Mouse (Mus musculus) heart, embryonic 15.5 days (tissue): ENCODE data around the gene Cav3. TPM values are rescaled to one million over a fixed set of nuclear protein-coding genes. Genes with fewer than 3 reads are reported as not detected.

Experiments
- ATAC-seq: fragments of 200-750 bp; cut with Nextera tagmentation; replicated peaks from 2 replicates; pipeline ENCODE4 v1.8.0; 2017; ENCODE audit warnings: low read depth, moderate TSS enrichment; ENCODE audit not compliant: insufficient number of reproducible peaks, insufficient read depth, low FRiP score
- H3K27ac ChIP-seq: fragments of 300-500 bp; sonication (generic); 2 replicates; pipeline ENCODE4 v1.5.1; 2015; ENCODE audit warnings: mild to moderate bottlenecking, inconsistent platforms
- H3K27me3 ChIP-seq: fragments of 300-500 bp; sonication (generic); 2 replicates; pipeline ENCODE4 v1.6.1; 2015; ENCODE audit warnings: inconsistent platforms
- H3K36me3 ChIP-seq: fragments of 300-500 bp; sonication (generic); 2 replicates; pipeline ENCODE4 v1.6.1; 2015; ENCODE audit warnings: mild to moderate bottlenecking, inconsistent platforms
- H3K4me1 ChIP-seq: fragments of 300-500 bp; sonication (generic); replicated peaks from 2 replicates; pipeline ENCODE4 v1.6.1; 2015; ENCODE audit warnings: inconsistent platforms
- H3K4me2 ChIP-seq: fragments of 300-500 bp; sonication (generic); 2 replicates; pipeline ENCODE4 v1.6.1; 2015; ENCODE audit warnings: inconsistent platforms, mild to moderate bottlenecking, moderate library complexity
- H3K4me3 ChIP-seq: fragments of 300-500 bp; sonication (generic); 2 replicates; pipeline ENCODE4 v1.5.1; 2015; ENCODE audit warnings: mild to moderate bottlenecking, inconsistent platforms
- H3K9ac ChIP-seq: fragments of 300-500 bp; sonication (generic); 2 replicates; pipeline ENCODE4 v1.6.1; 2015; ENCODE audit warnings: mild to moderate bottlenecking, inconsistent platforms
- H3K9me3 ChIP-seq: fragments of 300-500 bp; sonication (generic); replicated peaks from 2 replicates; pipeline ENCODE4 v1.6.1; 2016; ENCODE audit warnings: inconsistent platforms
- WGBS: fragments of 180-500 bp; shearing (Covaris S2); methylation state at CpG from one replicate; pipeline ENCODE4 v1.1.7; 2015; ENCODE audit warnings: mixed read lengths; 5-methylcytosine and 5-hydroxymethylcytosine counted together
- polyA plus RNA-seq: library from polyadenylated mRNA; unstranded; fragments of >200 nt; fragmentation: Nextera tagmentation; extraction: Ambion mirVana; gene quantifications from 2 replicates; pipeline ENCODE4 v1.2.1, GENCODE M21; 2015

Gene Cav3
- polyA plus RNA-seq, 1 experiment from 2014 or later, result 110 TPM

DNA sequence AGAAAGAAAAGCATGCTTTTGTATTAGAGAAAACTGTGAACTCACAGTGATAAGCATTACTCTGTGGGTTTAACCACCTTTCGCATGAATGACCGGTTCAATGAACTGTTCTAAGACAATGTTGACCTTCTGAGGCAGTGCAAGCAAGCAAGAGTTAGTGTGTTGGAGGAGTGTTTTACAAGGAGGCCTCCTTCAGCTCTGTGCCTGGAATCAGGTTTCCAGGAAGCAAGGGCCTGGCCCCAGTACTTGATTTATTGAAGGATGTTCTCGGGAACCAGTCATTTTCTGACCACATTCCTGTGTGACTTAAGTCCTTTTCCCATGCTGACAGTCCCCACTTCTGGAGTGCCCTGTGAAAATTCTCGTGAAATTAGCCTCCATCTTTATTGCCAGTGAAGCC, 35.9 kb downstream of the Cav3 start:
- Histone ChIP-seq H3K27ac (no peak overlapping the region), H3K36me3 (no peaks in the 10 kb centered on the region), H3K9ac (no peak overlapping the region), H3K4me1 (peaks cover 6% of the 10 kb centered on the region), H3K9me3 (no peaks in the 10 kb centered on the region), H3K4me3 (no peak overlapping the region), H3K27me3 (peaks cover 27% of the 10 kb centered on the region), H3K4me2 (no peak overlapping the region)
- WGBS, result 66% methylated on average over 4 of the region's 4 CpGs
- no peak for ATAC-seq

DNA sequence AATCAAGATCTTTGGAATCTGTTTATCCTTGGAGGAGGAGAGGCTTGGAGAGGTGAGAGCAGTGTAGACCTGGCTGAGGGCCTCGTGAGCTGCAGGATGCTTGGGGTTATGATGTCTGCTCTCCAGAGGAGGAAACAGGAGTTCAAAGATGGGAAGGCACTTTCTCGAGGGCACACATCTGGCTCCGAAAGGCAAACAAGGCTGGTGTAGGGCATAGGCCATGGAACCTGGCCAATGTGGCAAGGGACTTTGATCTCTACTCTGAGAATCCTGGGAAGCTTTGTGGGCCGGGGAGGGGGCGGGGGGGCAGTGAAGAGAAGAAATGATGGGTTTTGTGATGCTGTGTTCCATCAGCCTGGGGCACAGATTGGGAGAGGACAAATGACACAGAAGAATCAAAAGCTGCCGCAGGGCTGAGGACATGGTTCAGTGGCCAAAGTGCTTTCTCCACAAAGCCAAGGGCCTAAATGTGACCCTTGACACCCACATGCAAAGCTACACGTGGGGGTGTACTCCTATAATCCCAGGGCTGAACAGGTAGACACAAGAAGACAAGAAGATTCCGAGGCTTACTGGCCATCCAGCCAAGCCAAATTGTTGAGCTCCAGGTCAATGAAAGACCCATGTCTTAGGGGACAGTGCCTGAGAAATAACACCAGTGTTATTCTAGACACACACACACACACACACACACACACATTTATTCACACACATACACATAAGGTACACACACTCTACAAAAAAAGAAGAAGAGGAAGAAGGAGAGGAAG, 37.2 kb downstream of the Cav3 start:
- no peaks in the 10 kb centered on the region for H3K4me1 ChIP-seq
- H3K27ac ChIP-seq, result no peak overlapping the region
- no peak for ATAC-seq
- no peaks in the 10 kb centered on the region for H3K9me3 ChIP-seq
- peaks cover 21% of the 10 kb centered on the region for H3K27me3 ChIP-seq
- H3K36me3 ChIP-seq, result no peaks in the 10 kb centered on the region
- no peak overlapping the region for H3K9ac ChIP-seq
- H3K4me2 ChIP-seq, result no peak overlapping the region
- 71% methylated on average over 8 of the region's 8 CpGs for WGBS
- H3K4me3 ChIP-seq, result no peak overlapping the region

DNA sequence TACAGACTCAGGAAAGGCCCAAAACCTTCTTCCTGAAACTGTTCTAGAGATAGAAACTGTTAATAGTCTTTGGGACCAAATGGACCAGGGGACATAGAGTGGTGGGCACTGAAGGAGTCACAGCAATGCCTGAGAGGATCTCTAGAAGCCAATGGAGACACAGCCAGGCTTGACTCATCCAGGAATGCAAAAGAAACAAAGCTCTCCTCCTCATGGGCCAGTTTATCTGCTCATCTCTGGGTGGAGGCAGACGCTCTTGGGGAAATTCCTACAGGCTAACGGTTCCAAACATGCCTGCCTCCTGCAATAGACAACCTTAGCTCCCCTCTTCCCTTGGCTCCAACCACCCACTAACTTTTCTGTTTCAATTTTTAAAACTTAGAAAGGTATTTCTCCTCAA, 38.2 kb downstream of the Cav3 start:
- H3K27me3 ChIP-seq, result peaks cover 13% of the 10 kb centered on the region
- WGBS, result 26% methylated on average over 2 of the region's 2 CpGs
- H3K9me3 ChIP-seq, result no peaks in the 10 kb centered on the region
- no peaks in the 10 kb centered on the region for H3K4me1 ChIP-seq
- H3K4me2 ChIP-seq, result no peak overlapping the region
- no peak overlapping the region for H3K4me3 ChIP-seq
- no peak for ATAC-seq
- no peaks in the 10 kb centered on the region for H3K36me3 ChIP-seq
- no peak overlapping the region for H3K9ac ChIP-seq
- H3K27ac ChIP-seq, result no peak overlapping the region

DNA sequence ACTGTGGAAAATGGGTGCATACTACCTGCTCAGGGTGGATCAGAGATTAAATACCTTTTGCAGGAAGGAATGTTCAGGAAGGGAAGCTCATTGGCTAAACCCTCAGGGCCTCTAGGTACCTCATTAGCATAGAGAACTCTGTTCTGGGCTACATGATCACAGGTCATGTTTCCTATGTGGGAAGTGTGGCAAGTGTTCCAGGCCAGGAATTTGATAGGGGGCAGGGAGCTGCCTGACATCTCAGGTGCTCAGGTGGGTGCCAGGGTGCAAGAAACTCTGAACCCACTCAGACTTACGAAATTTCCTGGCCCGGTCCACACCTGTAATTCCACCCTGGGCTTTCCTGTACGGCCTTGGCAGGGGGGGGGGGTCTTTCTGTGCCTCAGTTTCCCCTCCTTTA, 39.4 kb downstream of the Cav3 start:
- Histone ChIP-seq H3K36me3 (no peaks in the 10 kb centered on the region), H3K9ac (no peak overlapping the region), H3K27ac (no peak overlapping the region), H3K4me2 (no peak overlapping the region), H3K9me3 (no peaks in the 10 kb centered on the region), H3K4me1 (no peaks in the 10 kb centered on the region), H3K27me3 (peaks cover 11% of the 10 kb centered on the region; the same call in 1 of the 2 replicates), H3K4me3 (no peak overlapping the region)
- ATAC-seq, result no peak
- WGBS, result 87% methylated on average over 3 of the region's 3 CpGs

DNA sequence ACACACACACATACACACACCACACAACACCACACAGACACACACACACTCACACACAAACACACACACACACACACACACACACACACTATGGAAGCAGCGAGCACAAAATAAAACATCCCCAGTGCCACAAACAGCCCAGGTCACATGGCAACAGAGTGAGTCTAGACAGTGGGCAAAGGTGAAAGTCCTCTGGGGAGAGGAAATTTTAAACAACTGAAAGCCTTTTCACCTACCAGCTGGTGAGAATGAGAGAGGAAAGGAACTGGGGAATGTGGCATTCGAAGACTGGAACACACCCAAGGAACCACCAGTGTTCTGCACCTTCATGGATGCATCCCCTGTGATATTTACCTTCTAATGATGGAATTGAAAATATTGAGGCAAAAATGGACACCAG, 40.2 kb downstream of the Cav3 start:
- no peak for ATAC-seq
- peaks cover 10% of the 10 kb centered on the region; the same call in 1 of the 2 replicates for H3K27me3 ChIP-seq
- 87% methylated on average over 2 of the region's 2 CpGs for WGBS

DNA sequence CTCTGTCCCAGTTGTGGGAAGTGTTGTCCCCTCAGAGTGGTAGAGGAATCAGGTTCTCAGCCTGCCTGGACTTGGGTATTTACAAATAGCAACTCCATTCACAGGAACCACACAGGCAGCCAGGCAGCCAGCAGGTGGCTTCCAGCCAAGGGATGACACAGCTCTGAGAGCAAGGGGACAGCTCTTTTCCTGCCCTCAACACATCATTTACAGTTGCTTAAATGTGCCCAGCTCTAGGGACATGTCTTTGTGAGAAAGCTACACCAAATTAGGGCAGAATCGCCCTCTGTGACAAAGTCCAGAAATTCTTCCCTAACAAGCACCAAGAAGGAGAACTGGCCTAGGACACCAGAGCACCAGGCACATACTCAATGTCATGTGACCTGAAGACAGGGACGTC, 41.9 kb downstream of the Cav3 start:
- no peaks in the 10 kb centered on the region for H3K9me3 ChIP-seq
- no peak for ATAC-seq
- no peak overlapping the region for H3K4me2 ChIP-seq
- no peak overlapping the region for H3K9ac ChIP-seq
- H3K4me3 ChIP-seq, result no peak overlapping the region
- 41% methylated on average over 2 of the region's 2 CpGs for WGBS
- no peak overlapping the region for H3K27ac ChIP-seq
- no peaks in the 10 kb centered on the region for H3K4me1 ChIP-seq
- H3K27me3 ChIP-seq, result 0 out of 2 replicates have a peak, but pooled peaks cover 8% of the 10 kb centered on the region
- H3K36me3 ChIP-seq, result no peaks in the 10 kb centered on the region

More for the DNA sequence above, 40.2 kb downstream of the Cav3 start:
- H3K36me3 ChIP-seq, result no peaks in the 10 kb centered on the region
- H3K4me2 ChIP-seq, result no peak overlapping the region
- no peak overlapping the region for H3K9ac ChIP-seq
- no peaks in the 10 kb centered on the region for H3K4me1 ChIP-seq
- H3K27ac ChIP-seq, result no peak overlapping the region
- H3K4me3 ChIP-seq, result no peak overlapping the region
- no peaks in the 10 kb centered on the region for H3K9me3 ChIP-seq

DNA sequence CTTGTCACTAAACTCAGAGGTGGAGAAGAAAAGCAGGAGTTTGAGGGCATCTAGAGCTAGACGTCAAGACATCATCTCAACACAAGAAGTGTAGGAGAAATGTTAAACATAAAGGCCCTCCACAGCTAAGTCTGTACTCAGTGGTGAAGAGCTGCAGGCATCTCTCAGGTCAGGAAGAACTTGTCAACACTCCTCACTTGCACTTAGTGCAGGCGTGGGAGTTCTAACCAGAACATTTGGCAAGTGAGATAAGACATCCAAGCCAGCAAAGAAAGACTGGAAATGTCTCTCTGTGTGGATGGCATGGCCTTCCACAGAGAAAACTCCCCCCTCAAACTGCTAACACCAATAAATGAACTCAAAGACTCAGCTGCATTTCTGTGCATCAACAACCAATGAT, 48.3 kb downstream of the Cav3 start:
- WGBS, result 12% methylated on average over 2 of the region's 2 CpGs
- H3K27ac ChIP-seq, result no peak overlapping the region
- H3K4me2 ChIP-seq, result no peak overlapping the region
- H3K36me3 ChIP-seq, result no peaks in the 10 kb centered on the region
- H3K4me3 ChIP-seq, result no peak overlapping the region
- H3K4me1 ChIP-seq, result peaks cover 7% of the 10 kb centered on the region; the same call in 1 of the 2 replicates
- no peak overlapping the region for H3K9ac ChIP-seq
- peaks cover 17% of the 10 kb centered on the region for H3K27me3 ChIP-seq
- no peaks in the 10 kb centered on the region for H3K9me3 ChIP-seq
- ATAC-seq, result no peak; the same call in 1 of the 2 replicates

DNA sequence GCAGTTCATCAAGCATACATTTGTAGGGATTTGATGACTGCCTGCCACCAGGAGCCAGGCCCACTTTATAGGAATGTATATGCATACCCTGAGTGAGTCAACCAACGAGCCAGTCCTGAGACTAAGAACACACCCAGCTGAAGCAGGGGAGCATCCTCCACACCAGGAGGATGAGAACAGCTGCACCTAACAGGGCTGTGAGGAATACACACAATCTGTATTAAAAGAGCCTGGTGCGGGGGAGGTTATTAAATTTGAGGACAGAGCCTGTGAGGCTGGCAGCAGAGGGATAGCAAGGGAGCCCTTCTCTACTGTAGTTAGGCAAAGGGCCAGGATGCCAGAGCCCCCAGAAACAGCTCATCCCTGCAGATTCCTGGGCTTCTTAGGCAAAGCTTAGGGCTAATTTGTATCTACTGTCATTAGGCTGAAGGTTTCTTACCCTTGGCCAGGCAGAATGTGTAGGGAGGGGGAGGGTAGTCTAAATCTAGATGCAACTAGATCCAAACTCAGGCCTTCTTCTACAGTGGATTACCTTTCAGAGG, 50.4 kb downstream of the Cav3 start:
- WGBS, result 59% methylated on average over 2 of the region's 2 CpGs
- Histone ChIP-seq H3K36me3 (no peaks in the 10 kb centered on the region), H3K9me3 (no peaks in the 10 kb centered on the region), H3K27me3 (peaks cover 19% of the 10 kb centered on the region), H3K4me2 (no peak overlapping the region), H3K4me3 (no peak overlapping the region), H3K27ac (no peak overlapping the region), H3K9ac (no peak overlapping the region), H3K4me1 (peaks cover 7% of the 10 kb centered on the region; the same call in 1 of the 2 replicates)
- ATAC-seq, result no peak

DNA sequence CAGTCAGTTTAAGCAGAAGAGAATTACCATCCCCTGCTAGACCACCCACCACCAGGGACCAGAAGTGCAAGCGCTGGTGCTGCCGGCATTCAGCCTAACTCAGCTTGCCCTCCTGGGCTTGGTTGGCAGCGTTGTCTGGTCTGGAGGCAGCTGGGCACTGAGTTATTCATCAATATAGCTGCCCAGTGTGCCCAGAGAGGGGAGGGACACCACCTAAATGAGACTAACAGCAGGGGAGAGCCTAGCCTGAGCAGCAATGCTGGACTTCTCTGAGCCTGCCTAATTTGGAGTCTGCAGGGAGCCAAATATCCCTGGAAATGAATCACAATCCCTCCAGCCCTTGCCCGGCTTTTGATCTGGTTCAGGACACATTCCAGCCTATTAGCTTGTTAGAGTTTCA, 51.0 kb downstream of the Cav3 start:
- Histone ChIP-seq H3K4me1 (peaks cover 7% of the 10 kb centered on the region; the same call in 1 of the 2 replicates), H3K9ac (no peak overlapping the region), H3K27ac (no peak overlapping the region), H3K9me3 (no peaks in the 10 kb centered on the region), H3K27me3 (peaks cover 19% of the 10 kb centered on the region), H3K4me2 (no peak overlapping the region), H3K4me3 (no peak overlapping the region), H3K36me3 (no peaks in the 10 kb centered on the region)
- WGBS, result 33% methylated on average over 4 of the region's 4 CpGs
- no peak for ATAC-seq

DNA sequence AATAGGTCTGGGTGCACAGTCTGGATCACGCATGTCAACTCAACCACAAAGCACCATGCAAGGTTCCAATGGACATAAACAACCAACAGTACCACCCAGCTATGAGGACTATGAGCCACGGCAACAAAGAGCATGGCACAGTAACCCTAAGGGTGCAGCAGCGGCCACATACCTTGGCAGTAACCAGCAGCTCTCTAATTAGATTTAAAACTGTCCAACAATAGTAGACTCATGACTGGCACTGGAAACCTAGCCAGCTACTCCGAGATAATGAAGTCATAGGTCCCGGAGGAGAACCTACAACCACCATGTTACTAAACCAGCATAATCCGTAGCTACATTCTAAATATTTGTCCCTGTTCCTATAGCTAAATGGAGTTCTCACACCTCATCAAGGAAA, 55.3 kb downstream of the Cav3 start:
- H3K4me1 ChIP-seq, result no peaks in the 10 kb centered on the region
- H3K27ac ChIP-seq, result no peak overlapping the region
- H3K4me2 ChIP-seq, result no peak overlapping the region
- no peak for ATAC-seq
- no peak overlapping the region for H3K9ac ChIP-seq
- H3K4me3 ChIP-seq, result no peak overlapping the region
- no peaks in the 10 kb centered on the region for H3K9me3 ChIP-seq
- H3K27me3 ChIP-seq, result peaks cover 11% of the 10 kb centered on the region; the same call in 1 of the 2 replicates
- 88% methylated on average over 6 of the region's 6 CpGs for WGBS
- no peaks in the 10 kb centered on the region for H3K36me3 ChIP-seq

DNA sequence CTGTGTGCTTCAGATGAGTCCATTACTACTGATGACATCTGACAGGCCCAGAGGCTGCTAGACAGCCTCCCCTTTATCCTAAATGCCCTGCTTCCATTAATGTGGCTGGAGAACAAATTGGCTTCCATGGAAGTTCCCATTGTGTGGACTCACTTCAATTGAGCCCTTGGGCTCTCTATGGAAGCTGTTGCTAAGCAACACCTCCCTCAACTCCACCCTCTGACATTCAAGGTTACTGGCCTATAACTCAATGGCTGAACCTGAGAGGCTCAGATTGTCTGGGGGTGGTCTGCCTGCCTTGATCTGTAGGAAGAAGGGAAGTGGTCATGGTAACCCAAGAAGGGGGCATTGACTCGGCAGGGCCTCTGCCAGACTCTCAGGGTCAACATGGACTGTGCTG, 57.2 kb downstream of the Cav3 start:
- Histone ChIP-seq H3K4me2 (no peak overlapping the region), H3K9me3 (no peaks in the 10 kb centered on the region), H3K36me3 (no peaks in the 10 kb centered on the region), H3K4me3 (no peak overlapping the region), H3K27ac (no peak overlapping the region), H3K4me1 (no peaks in the 10 kb centered on the region), H3K9ac (no peak overlapping the region), H3K27me3 (0 out of 2 replicates have a peak, but pooled peaks cover 7% of the 10 kb centered on the region)
- 56% methylated on average over 1 of the region's 1 CpGs for WGBS
- no peak for ATAC-seq

DNA sequence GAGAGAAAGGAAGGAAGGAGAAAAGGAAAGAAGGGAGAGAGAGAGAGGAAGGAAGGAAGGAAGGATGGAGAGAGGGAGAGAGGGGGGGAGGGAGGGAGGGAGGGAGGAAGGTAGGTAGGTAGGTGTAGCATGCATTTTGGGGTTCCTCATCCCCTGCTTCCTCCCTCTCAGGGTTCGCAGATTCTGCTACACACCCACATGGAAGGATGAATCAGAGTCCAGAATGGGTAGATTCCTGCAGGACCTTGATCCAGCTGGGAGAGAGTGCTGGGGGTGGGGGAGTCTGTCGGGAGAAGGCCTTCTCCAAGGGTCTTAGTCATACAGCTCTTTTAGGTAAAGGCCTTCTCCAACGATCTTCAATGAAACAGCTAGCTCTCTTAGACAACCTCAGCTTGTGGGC, 58.3 kb downstream of the Cav3 start:
- Histone ChIP-seq H3K4me3 (no peak overlapping the region), H3K9me3 (no peaks in the 10 kb centered on the region), H3K36me3 (no peaks in the 10 kb centered on the region), H3K27ac (no peak overlapping the region), H3K9ac (no peak overlapping the region), H3K4me1 (no peaks in the 10 kb centered on the region), H3K27me3 (0 out of 2 replicates have a peak, but pooled peaks cover 7% of the 10 kb centered on the region), H3K4me2 (no peak overlapping the region)
- 65% methylated on average over 3 of the region's 3 CpGs for WGBS
- no peak for ATAC-seq
